Mouse (Mus musculus): ENCODE measurements around the gene Srgn.
"Not testable (repeated sequence)": the region's sequence is repeated elsewhere in the genome, so short reads cannot be mapped to it uniquely, and the experiment has no call there.

The Srgn gene

GRCm38 (mm10) chr10:62481108-62481852 lies 46.0 kb downstream of the Srgn start:
- no peak for DNase-seq

GRCm38 (mm10) chr10:62476980-62477379 lies 50.3 kb downstream of the Srgn start:
- no peak for DNase-seq

GRCm38 (mm10) chr10:62474944-62475343 lies 52.3 kb downstream of the Srgn start:
- DNase-seq, result no peak

- no peak for DNase-seq
Measured at GRCm38 (mm10) chr10:62471105-62471504, 56.1 kb downstream of the Srgn start.

GRCm38 (mm10) chr10:62469736-62470135 lies 57.5 kb downstream of the Srgn start:
- DNase-seq, result no peak

GRCm38 (mm10) chr10:62461321-62461720 lies 65.9 kb downstream of the Srgn start:
- no peak for DNase-seq

GRCm38 (mm10) chr10:62452001-62452400 lies 75.2 kb downstream of the Srgn start:
- DNase-seq, result not testable (repeated sequence)

- no peak for DNase-seq
Measured at GRCm38 (mm10) chr10:62450280-62450640, 77.0 kb downstream of the Srgn start.

GRCm38 (mm10) chr10:62449364-62450279 lies 77.6 kb downstream of the Srgn start, which contains the start of the genes 4930507D05Rik and Supv3l1:
Gene 4930507D05Rik (plus strand): TSS chr10:62449489.
Gene Supv3l1 (minus strand): TSS chr10:62449738.
- peak; percentile 93 for DNase-seq

Data from right cerebral cortex, postnatal 14 days (tissue).